Mouse (Mus musculus): ENCODE data around the gene Zdhhc3. TPM values are rescaled to one million over a fixed set of nuclear protein-coding genes. Genes with fewer than 3 reads are reported as not detected.

Gene Zdhhc3
- polyA plus RNA-seq, 1 experiment from 2014 or later: 81.3 TPM

GRCm38 (mm10) chr9:123058724-123059292 is 54.2 kb downstream of the Zdhhc3 start:
- H3K27me3 ChIP-seq: no peaks in the 10 kb centered on the region
- no peaks in the 10 kb centered on the region for H3K9me3 ChIP-seq
- no peak for ATAC-seq (ENCODE audit: insufficient number of reproducible peaks, insufficient read depth, low FRiP score, low TSS enrichment)
- no peak overlapping the region for H3K4me3 ChIP-seq
- no peak overlapping the region for H3K9ac ChIP-seq
- no peak overlapping the region for H3K27ac ChIP-seq
- H3K4me1 ChIP-seq: no peaks in the 10 kb centered on the region
- H3K4me2 ChIP-seq (replicated peaks): no peak overlapping the region
- no peaks in the 10 kb centered on the region for H3K36me3 ChIP-seq

GRCm38 (mm10) chr9:123047665-123048064 is 65.3 kb downstream of the Zdhhc3 start:
- Histone ChIP-seq H3K9me3 (no peaks in the 10 kb centered on the region), H3K36me3 (no peaks in the 10 kb centered on the region), H3K27me3 (no peaks in the 10 kb centered on the region), H3K27ac (no peak overlapping the region), H3K9ac (no peak overlapping the region), H3K4me2 (replicated peaks) (no peak overlapping the region), H3K4me1 (no peaks in the 10 kb centered on the region), H3K4me3 (no peak overlapping the region)
- no peak for ATAC-seq (ENCODE audit: insufficient number of reproducible peaks, insufficient read depth, low FRiP score, low TSS enrichment)
- WGBS: 80% methylated on average over 1 of the region's 1 CpGs

DNA sequence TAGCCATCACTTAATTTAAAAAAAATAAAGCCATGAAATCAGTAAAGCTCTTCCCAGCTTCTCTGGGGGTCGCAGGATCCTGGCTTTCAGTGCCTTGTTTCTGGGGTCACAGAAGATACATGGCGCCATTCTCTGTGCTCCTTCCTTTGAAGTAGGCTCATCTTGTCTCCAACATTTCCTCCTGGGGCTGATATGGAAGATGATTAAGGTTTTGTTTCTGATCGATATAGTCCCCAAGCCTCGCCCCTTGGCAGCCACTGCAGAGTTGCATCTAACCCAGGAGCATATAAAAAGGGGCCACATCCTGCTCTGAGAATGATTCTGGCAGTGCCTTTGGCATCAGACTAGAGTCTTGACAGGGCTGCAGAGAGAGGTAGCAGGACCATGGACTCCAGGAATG is 78.6 kb downstream of the Zdhhc3 start, which contains the start of gene Tgm4:
Gene Tgm4 (plus strand): TSS at position 301 of the 400 bp plus-strand sequence.
- 89% methylated on average over 4 of the region's 4 CpGs for WGBS
- H3K36me3 ChIP-seq: no peaks in the 10 kb centered on the region

GRCm38 (mm10) chr9:123031496-123032246 is 81.3 kb downstream of the Zdhhc3 start:
- WGBS: 83% methylated on average over 13 of the region's 13 CpGs
- Histone ChIP-seq H3K27me3 (no peaks in the 10 kb centered on the region; the same call in 1 of the 2 replicates), H3K9me3 (no peaks in the 10 kb centered on the region), H3K4me2 (replicated peaks) (no peak overlapping the region), H3K4me1 (no peaks in the 10 kb centered on the region), H3K4me3 (no peak overlapping the region), H3K36me3 (no peaks in the 10 kb centered on the region), H3K27ac (no peak overlapping the region), H3K9ac (no peak overlapping the region)
- no peak for ATAC-seq (ENCODE audit: insufficient number of reproducible peaks, insufficient read depth, low FRiP score, low TSS enrichment)

More for the DNA sequence above, 78.6 kb downstream of the Zdhhc3 start, which contains the start of gene Tgm4:
- Histone ChIP-seq H3K9me3 (no peaks in the 10 kb centered on the region), H3K4me2 (replicated peaks) (no peak within 1 kb of the TSS), H3K27ac (no peak within 1 kb of the TSS), H3K27me3 (no peaks in the 10 kb centered on the region; the same call in 1 of the 2 replicates), H3K4me3 (no peak within 1 kb of the TSS), H3K4me1 (no peaks in the 10 kb centered on the region), H3K9ac (no peak within 1 kb of the TSS)
- no peak for ATAC-seq (ENCODE audit: insufficient number of reproducible peaks, insufficient read depth, low FRiP score, low TSS enrichment)

GRCm38 (mm10) chr9:123024201-123024600 is 88.8 kb downstream of the Zdhhc3 start:
- no peak overlapping the region for H3K27ac ChIP-seq
- H3K9me3 ChIP-seq: no peaks in the 10 kb centered on the region
- peaks cover 15% of the 10 kb centered on the region; the same call in 1 of the 2 replicates for H3K4me1 ChIP-seq
- no peak for ATAC-seq (ENCODE audit: insufficient number of reproducible peaks, insufficient read depth, low FRiP score, low TSS enrichment)
- no peak overlapping the region for H3K9ac ChIP-seq
- no peak overlapping the region for H3K4me3 ChIP-seq
- H3K27me3 ChIP-seq: no peaks in the 10 kb centered on the region
- 79% methylated on average over 2 of the region's 2 CpGs for WGBS
- no peak overlapping the region for H3K4me2 ChIP-seq (replicated peaks)
- no peaks in the 10 kb centered on the region for H3K36me3 ChIP-seq

- H3K9me3 ChIP-seq: no peaks in the 10 kb centered on the region
- H3K27ac ChIP-seq: peak overlapping the region; percentile 86; the same call in 1 of the 2 replicates
- ATAC-seq (ENCODE audit: insufficient number of reproducible peaks, insufficient read depth, low FRiP score, low TSS enrichment): peak; percentile 19; the same call in 1 of the 2 replicates
- peaks cover 8% of the 10 kb centered on the region; the same call in 1 of the 2 replicates for H3K36me3 ChIP-seq
- H3K4me1 ChIP-seq: peaks cover 16% of the 10 kb centered on the region; the same call in 1 of the 2 replicates
- 0 out of 2 replicates have a peak overlapping the region, but pooled peaks have one; percentile 59 for H3K9ac ChIP-seq
- H3K4me2 ChIP-seq (replicated peaks): peak overlapping the region; percentile 65
- no peaks in the 10 kb centered on the region for H3K27me3 ChIP-seq
- 40% methylated on average over 19 of the region's 24 CpGs for WGBS
- H3K4me3 ChIP-seq: peak overlapping the region; percentile 58
These were observed 91.2 kb downstream of the Zdhhc3 start for GRCm38 (mm10) chr9:123021636-123022379.

- Histone ChIP-seq H3K9me3 (no peaks in the 10 kb centered on the region), H3K36me3 (peaks cover 9% of the 10 kb centered on the region; the same call in 1 of the 2 replicates), H3K27ac (peak within 1 kb of the TSS; percentile 86), H3K9ac (peak within 1 kb of the TSS; percentile 59), H3K4me3 (peak within 1 kb of the TSS; percentile 58), H3K27me3 (no peaks in the 10 kb centered on the region), H3K4me2 (replicated peaks) (peak within 1 kb of the TSS; percentile 65), H3K4me1 (peaks cover 16% of the 10 kb centered on the region; the same call in 1 of the 2 replicates)
- ATAC-seq (ENCODE audit: insufficient number of reproducible peaks, insufficient read depth, low FRiP score, low TSS enrichment): peak; percentile 98
- under 1% methylated on average over 59 of the region's 69 CpGs for WGBS
These were observed 91.9 kb downstream of the Zdhhc3 start, which contains the start of gene Tmem42 for GRCm38 (mm10) chr9:123020995-123021631. Gene Tmem42, plus strand, starts transcription at chr9:123021326.

Other genes starting within 250 kb of the Zdhhc3 start
- gene Zfp445, start 247.2 kb downstream of the Zdhhc3 start, polyA plus RNA-seq (2016; fragmentation: Nextera tagmentation; extraction: Ambion mirVana): 100 and 109 TPM in 2 replicates
- 3.9 and 4.3 TPM in 2 replicates for gene Zkscan7, start 227.5 kb downstream of the Zdhhc3 start, polyA plus RNA-seq (2016; fragmentation: Nextera tagmentation; extraction: Ambion mirVana)
- 29.0 and 30.8 TPM in 2 replicates for gene Zfp105, start 190.1 kb downstream of the Zdhhc3 start, polyA plus RNA-seq (2016; fragmentation: Nextera tagmentation; extraction: Ambion mirVana)
- 29.7 and 31.7 TPM in 2 replicates for gene 1110059G10Rik, start 162.2 kb downstream of the Zdhhc3 start, polyA plus RNA-seq (2016; fragmentation: Nextera tagmentation; extraction: Ambion mirVana)
- gene Kif15, start 162.2 kb downstream of the Zdhhc3 start, polyA plus RNA-seq (2016; fragmentation: Nextera tagmentation; extraction: Ambion mirVana): 66.7 and 70.8 TPM in 2 replicates
- 16.8 and 19.5 TPM in 2 replicates for gene Tmem42, start 91.9 kb downstream of the Zdhhc3 start, polyA plus RNA-seq (2016; fragmentation: Nextera tagmentation; extraction: Ambion mirVana)
- 0.28 and 0.65 TPM in 2 replicates for gene Tgm4, start 78.5 kb downstream of the Zdhhc3 start, polyA plus RNA-seq (2016; fragmentation: Nextera tagmentation; extraction: Ambion mirVana)
- gene Exosc7, start within 50 bp of the Zdhhc3 start, polyA plus RNA-seq (2016; fragmentation: Nextera tagmentation; extraction: Ambion mirVana): 93.3 and 93.7 TPM in 2 replicates
- 0.17 TPM in 1 of 2 replicates, not detected in the other for gene Clec3b, start 37.7 kb upstream of the Zdhhc3 start, polyA plus RNA-seq (2016; fragmentation: Nextera tagmentation; extraction: Ambion mirVana)
- gene Cdcp1, start 102.8 kb upstream of the Zdhhc3 start, polyA plus RNA-seq (2016; fragmentation: Nextera tagmentation; extraction: Ambion mirVana): 6.2 and 6.3 TPM in 2 replicates
- gene Tmem158, start 147.6 kb upstream of the Zdhhc3 start, polyA plus RNA-seq (2016; fragmentation: Nextera tagmentation; extraction: Ambion mirVana): 11.1 and 11.3 TPM in 2 replicates

Measured in embryonic facial prominence, embryonic 12.5 days (tissue).